Mouse (Mus musculus) embryonic fibroblast, embryonic 13.5 days (primary cell): ENCODE measurements around the gene Lrig2.

ENCODE experiments used
- CTCF ChIP-seq: IDR thresholded peaks from 2 replicates; pipeline ENCODE4 v1.5.1; 2011; ENCODE audit warnings: mild to moderate bottlenecking, control low read depth, low read length, moderate library complexity, borderline replicate concordance; ENCODE audit not compliant: insufficient read depth
- POLR2A ChIP-seq: IDR thresholded peaks from 2 replicates; pipeline ENCODE4 v1.6.1; 2011; ENCODE audit warnings: low read depth, mild to moderate bottlenecking, control low read depth, low read length, moderate library complexity

DNA sequence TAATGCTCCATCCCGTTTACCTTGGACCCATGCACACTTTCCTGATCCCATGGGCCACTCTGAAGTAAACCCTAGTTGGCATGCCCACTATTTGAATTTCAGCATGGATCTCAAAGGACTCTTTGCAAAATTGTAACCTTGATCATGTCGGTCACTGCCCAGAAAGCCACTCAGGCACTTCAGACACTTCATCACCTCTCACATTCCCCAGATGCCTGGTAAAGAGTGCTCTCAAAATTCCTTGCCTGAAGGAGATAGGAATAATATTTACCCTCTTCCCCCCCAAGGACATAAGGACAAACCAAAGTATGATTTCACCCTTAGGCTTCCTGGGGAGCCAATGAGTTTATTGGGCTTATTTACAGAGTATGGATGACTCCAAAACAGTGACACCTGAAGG, 139.3 kb downstream of the Lrig2 start:
- no peak for TF ChIP-seq POLR2A
- no peak for TF ChIP-seq CTCF
